Mouse (Mus musculus) hindbrain, embryonic 14.5 days (tissue): ENCODE measurements around the gene Prodh2. TPM values are rescaled to one million over a fixed set of nuclear protein-coding genes. Genes with fewer than 3 reads are reported as not detected.
"Not testable (repeated sequence)": the region's sequence is repeated elsewhere in the genome, so short reads cannot be mapped to it uniquely, and the experiment has no call there.

Source experiments
- ATAC-seq: fragments of 200-750 bp; cut with Nextera tagmentation; 2 replicates; pipeline ENCODE4 v1.8.0; 2017; ENCODE audit warnings: moderate number of reproducible peaks, mild to moderate bottlenecking, moderate TSS enrichment, moderate library complexity; ENCODE audit not compliant: low FRiP score
- DNase-seq: peaks from one replicate; pipeline ENCODE4 v3.0.0-alpha.2; 2015; ENCODE audit warnings: low spot score
- H3K27ac ChIP-seq: fragments of 300-500 bp; sonication (generic); 2 replicates; pipeline ENCODE4 v1.5.1; 2014; ENCODE audit warnings: mild to moderate bottlenecking, moderate library complexity
- H3K27me3 ChIP-seq: fragments of 300-500 bp; sonication (generic); 2 replicates; pipeline ENCODE4 v1.6.1; 2014; ENCODE audit warnings: mild to moderate bottlenecking, low read length, mixed read lengths; ENCODE audit not compliant: control insufficient read depth, insufficient read depth
- H3K36me3 ChIP-seq: fragments of 300-500 bp; sonication (generic); replicated peaks from 2 replicates; pipeline ENCODE4 v1.6.1; 2014; ENCODE audit not compliant: control insufficient read depth, insufficient read depth
- H3K4me1 ChIP-seq: fragments of 300-500 bp; sonication (generic); replicated peaks from 2 replicates; pipeline ENCODE4 v1.6.1; 2014; ENCODE audit warnings: antibody characterized with exemption, low read length, mixed read lengths; ENCODE audit not compliant: control insufficient read depth, insufficient read depth
- H3K4me2 ChIP-seq: fragments of 300-500 bp; sonication (generic); replicated peaks from 2 replicates; pipeline ENCODE4 v1.6.1; 2014; ENCODE audit warnings: mild to moderate bottlenecking, moderate library complexity
- H3K4me3 ChIP-seq: fragments of 300-500 bp; sonication (generic); replicated peaks from 2 replicates; pipeline ENCODE4 v1.5.1; 2014; ENCODE audit warnings: mild to moderate bottlenecking, low read length
- H3K9ac ChIP-seq: fragments of 300-500 bp; sonication (generic); 2 replicates; pipeline ENCODE4 v1.6.1; 2014
- H3K9me3 ChIP-seq: fragments of 300-500 bp; sonication (generic); 2 replicates; pipeline ENCODE4 v1.6.1; 2016; ENCODE audit warnings: low read length; ENCODE audit not compliant: control insufficient read depth
- WGBS: fragments of 180-500 bp; shearing (Covaris S2); extraction: QIAGEN DNeasy Blood & Tissue Kit; methylation state at CpG from one replicate; pipeline ENCODE4 v1.1.7; 2014; 5-methylcytosine and 5-hydroxymethylcytosine counted together
- polyA plus RNA-seq: library from polyadenylated mRNA; unstranded; fragments of >200 nt; fragmentation: Nextera tagmentation; extraction: Ambion mirVana; gene quantifications from 2 replicates; pipeline ENCODE4 v1.2.1, GENCODE M21; 2014

Gene Prodh2
- polyA plus RNA-seq, 1 experiment from 2014 or later, result 0.48 TPM

DNA sequence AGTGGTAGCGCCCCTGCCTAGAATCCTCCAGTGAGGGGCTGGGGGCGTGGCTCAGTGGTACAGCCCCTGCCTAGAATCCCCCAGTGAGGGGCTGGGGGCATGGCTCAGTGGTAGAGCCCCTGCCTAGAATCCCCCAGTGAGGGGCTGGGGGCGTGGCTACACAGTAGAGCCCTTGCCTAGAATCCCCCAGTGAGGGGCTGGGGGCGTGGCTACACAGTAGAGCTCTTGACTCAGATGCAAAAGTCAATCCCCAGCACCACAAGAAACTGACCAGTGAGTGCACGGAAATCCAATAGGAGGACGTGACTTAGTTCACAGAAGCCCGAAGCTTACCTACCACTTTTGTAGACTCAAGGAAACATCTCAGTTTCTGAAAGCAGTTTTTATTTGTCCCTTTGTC is 17.3 kb upstream of the Prodh2 start:
- not testable (repeated sequence) for DNase-seq, H3K9ac ChIP-seq, H3K9me3 ChIP-seq, ATAC-seq, H3K4me3 ChIP-seq, H3K27me3 ChIP-seq, H3K4me1 ChIP-seq, H3K36me3 ChIP-seq, H3K4me2 ChIP-seq, H3K27ac ChIP-seq
- WGBS, result 89% methylated on average over 7 of the region's 7 CpGs

DNA sequence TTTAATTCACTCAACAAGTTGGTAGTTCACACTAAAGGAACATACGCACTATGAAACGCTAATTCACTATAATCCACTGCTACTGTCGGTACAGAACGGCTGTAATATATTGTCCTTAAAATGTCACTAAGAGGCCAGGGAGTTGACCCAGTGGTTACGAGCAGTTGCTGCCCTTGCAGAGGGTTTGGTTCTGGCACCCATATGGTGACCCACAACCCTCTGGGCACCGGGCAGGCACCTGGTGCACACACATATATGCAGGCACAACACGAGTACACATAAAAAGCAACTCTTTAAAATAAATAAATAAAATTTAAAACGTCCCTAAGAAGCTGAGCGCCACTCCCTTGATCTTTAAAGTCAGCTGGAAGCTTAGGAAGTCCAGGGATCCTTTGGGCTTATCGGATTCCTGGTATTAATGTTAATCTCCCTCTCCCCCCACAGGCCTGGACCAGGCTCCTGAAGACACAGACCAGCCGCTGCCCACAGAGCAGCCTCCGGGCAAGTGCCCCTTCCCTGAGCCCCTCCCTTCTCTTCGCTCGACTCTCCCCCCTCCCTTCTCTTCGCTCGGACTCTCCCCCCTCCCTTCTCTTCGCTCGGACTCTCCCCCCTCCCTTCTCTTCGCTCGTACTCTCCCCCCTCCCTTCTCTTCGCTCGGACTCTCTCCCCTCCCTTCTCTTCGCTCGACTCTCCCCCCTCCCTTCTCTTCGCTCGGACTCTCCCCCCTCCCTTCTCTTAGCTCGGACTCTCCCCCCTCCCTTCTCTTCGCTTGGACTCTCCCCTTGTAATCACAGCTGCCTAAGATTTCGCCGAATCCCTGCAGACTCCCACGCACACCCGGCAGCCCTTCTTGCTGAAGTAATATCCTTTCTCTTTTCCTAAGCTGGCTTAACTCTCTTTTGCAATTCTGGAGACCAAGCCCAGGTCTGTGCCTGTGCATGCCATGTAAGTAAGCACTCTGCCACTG is 15.7 kb upstream of the Prodh2 start:
- no peaks in the 10 kb centered on the region for H3K36me3 ChIP-seq
- peak overlapping the region; percentile 29 for H3K4me3 ChIP-seq
- DNase-seq (peak; percentile 58), ATAC-seq (no peak)
- 8% methylated on average over 30 of the region's 32 CpGs for WGBS
- H3K9me3 ChIP-seq, result no peaks in the 10 kb centered on the region
- peak overlapping the region; percentile 51 for H3K9ac ChIP-seq
- no peak overlapping the region; the same call in 1 of the 2 replicates for H3K27ac ChIP-seq
- no peaks in the 10 kb centered on the region for H3K4me1 ChIP-seq
- peak overlapping the region; percentile 57 for H3K4me2 ChIP-seq
- H3K27me3 ChIP-seq, result no peaks in the 10 kb centered on the region

DNA sequence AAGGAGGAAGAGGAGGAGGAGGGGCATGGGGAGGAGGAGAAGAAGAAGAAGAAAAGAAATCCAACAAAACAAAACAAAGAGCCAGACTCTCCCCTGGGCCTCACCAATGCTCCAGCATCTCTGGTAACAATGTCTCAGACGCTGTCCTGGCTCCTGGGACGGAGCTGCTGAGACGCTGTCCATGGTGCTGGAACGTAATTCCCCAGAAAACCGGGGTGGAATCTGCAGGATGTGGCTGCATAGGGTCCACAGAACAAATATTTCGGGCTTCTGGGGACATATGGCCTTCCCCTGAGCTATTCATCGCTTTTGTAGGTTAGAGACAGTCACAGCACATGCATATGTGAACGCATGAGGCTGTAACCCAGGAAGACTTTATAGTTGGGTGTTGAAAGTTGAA is 9.2 kb upstream of the Prodh2 start:
- H3K36me3 ChIP-seq, result no peaks in the 10 kb centered on the region
- no peak overlapping the region for H3K27ac ChIP-seq
- H3K27me3 ChIP-seq, result no peaks in the 10 kb centered on the region
- H3K9ac ChIP-seq, result no peak overlapping the region
- H3K4me1 ChIP-seq, result no peaks in the 10 kb centered on the region
- H3K9me3 ChIP-seq, result no peaks in the 10 kb centered on the region
- no peak overlapping the region for H3K4me3 ChIP-seq
- DNase-seq (no peak), ATAC-seq (no peak)
- H3K4me2 ChIP-seq, result no peak overlapping the region
- 22% methylated on average over 8 of the region's 8 CpGs for WGBS

DNA sequence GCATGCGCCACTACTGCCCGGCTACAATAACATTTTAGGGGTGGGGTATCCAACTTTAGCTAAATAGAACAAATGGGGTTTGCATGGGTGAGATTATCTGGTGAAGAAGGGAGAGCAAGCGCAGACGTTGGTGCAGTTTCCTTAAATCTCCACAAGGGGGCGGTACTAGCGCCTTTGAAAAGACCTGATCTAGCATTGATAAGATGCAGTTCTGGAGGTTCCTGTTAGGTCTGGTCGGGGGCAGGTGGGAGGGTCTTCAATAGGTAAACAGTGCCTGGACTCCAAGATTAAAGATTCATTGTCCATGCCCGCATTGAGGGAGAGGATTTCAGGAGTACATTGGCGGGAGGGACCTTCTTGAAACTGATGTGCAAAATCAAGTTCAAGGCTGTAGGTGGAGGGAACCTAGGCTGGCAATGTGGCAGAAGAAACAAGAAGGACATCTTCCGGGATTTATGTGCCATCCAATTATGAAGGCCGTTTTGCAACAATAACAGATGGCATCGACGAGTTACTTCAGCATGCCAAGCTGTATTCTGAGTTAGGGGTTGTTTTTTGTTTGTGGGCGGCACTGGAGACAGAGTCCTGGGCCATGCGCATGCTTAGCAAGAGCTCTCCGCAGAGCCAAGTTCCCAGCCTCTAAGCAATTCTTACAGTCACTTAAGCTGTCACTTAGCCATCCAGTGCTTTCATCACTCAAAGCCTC is 3.0 kb upstream of the Prodh2 start:
- H3K36me3 ChIP-seq, result no peaks in the 10 kb centered on the region
- H3K27ac ChIP-seq, result no peak overlapping the region
- no peak for ATAC-seq
- H3K4me2 ChIP-seq, result no peak overlapping the region
- no peak overlapping the region for H3K4me3 ChIP-seq
- peaks cover 4% of the 10 kb centered on the region; the same call in 1 of the 2 replicates for H3K27me3 ChIP-seq
- H3K9me3 ChIP-seq, result no peaks in the 10 kb centered on the region
- WGBS, result 34% methylated on average over 16 of the region's 16 CpGs
- H3K4me1 ChIP-seq, result no peaks in the 10 kb centered on the region
- no peak overlapping the region for H3K9ac ChIP-seq
- peak; percentile 75 for DNase-seq

DNA sequence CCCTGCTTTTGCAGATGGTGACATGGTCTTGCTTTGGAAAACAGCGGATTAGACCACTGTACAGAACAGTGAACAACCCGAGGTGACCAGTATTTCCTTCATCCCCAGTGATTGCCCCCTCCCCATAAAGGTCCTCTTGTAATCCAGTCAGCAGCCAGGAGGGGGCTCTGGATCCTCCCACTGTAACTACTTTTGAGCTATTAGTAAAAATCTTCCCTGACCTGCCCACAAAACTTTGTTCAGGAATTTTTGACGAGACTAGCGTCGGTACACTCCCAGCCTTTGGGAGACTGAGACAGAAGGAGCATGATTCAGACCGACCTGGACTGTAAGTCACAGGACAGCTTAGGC is 2.5 kb upstream of the Prodh2 start:
- H3K27ac ChIP-seq, result no peak overlapping the region
- no peak overlapping the region for H3K4me2 ChIP-seq
- ATAC-seq (no peak; the same call in 1 of the 2 replicates), DNase-seq (no peak)
- H3K4me3 ChIP-seq, result no peak overlapping the region
- peaks cover 4% of the 10 kb centered on the region; the same call in 1 of the 2 replicates for H3K27me3 ChIP-seq
- no peaks in the 10 kb centered on the region for H3K9me3 ChIP-seq
- WGBS, result 25% methylated on average over 6 of the region's 6 CpGs
- no peak overlapping the region for H3K9ac ChIP-seq
- no peaks in the 10 kb centered on the region for H3K4me1 ChIP-seq
- no peaks in the 10 kb centered on the region for H3K36me3 ChIP-seq

DNA sequence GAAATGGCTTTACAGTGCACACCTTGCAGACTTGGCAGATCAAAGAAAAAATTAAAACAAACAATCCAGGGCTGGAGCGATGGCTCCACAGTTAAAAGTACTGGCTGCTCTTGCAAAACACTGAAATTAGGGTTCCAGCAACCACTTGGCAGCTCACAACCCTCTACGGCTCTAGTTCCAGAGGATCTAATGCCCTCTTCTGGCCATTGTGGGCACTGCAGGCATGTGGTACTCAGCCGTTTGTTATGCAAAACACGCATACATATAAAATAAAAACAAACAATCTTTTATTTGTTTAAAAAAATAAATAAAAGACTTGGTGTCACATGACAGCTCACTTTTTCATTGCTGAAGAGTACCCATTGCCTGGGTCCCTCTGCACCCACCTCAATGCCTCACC is 657 bp upstream of the Prodh2 start:
- no peaks in the 10 kb centered on the region for H3K4me1 ChIP-seq
- peaks cover 4% of the 10 kb centered on the region; the same call in 1 of the 2 replicates for H3K27me3 ChIP-seq
- ATAC-seq (no peak), DNase-seq (peak; percentile 82)
- WGBS, result 20% methylated on average over 4 of the region's 4 CpGs
- no peak overlapping the region for H3K9ac ChIP-seq
- H3K4me3 ChIP-seq, result no peak overlapping the region
- no peaks in the 10 kb centered on the region for H3K9me3 ChIP-seq
- no peak overlapping the region for H3K27ac ChIP-seq
- H3K4me2 ChIP-seq, result no peak overlapping the region
- no peaks in the 10 kb centered on the region for H3K36me3 ChIP-seq

DNA sequence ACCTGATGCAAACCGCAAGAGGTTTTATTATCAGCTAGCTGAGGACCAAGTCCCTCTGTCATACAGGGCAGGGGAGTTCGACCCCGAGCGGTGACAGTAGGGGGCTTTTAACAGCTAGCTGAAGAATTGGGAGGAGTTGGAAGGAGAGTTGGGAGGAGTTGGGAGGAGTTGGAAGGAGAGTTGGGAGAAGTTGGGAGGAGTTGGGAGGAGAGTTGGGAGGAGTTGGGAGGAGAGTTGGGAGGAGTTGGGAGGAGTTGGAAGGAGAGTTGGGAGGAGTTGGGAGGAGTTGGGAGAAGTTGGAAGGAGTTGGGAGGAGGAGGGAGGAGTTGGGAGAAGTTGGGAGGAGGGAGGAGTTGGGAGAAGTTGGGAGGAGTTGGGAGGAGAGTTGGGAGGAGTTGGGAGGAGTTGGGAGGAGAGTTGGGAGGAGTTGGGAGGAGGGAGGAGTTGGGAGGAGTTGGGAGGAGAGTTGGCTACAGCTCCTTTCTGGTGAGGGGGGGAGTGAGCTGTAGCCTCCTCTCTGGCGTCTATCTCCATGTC is 2.2 kb downstream of the Prodh2 start:
- H3K9ac ChIP-seq, H3K4me3 ChIP-seq, H3K9me3 ChIP-seq, H3K27ac ChIP-seq, DNase-seq, H3K27me3 ChIP-seq, ATAC-seq, H3K4me1 ChIP-seq, H3K36me3 ChIP-seq, H3K4me2 ChIP-seq: not testable (repeated sequence)
- 62% methylated on average over 4 of the region's 5 CpGs for WGBS

DNA sequence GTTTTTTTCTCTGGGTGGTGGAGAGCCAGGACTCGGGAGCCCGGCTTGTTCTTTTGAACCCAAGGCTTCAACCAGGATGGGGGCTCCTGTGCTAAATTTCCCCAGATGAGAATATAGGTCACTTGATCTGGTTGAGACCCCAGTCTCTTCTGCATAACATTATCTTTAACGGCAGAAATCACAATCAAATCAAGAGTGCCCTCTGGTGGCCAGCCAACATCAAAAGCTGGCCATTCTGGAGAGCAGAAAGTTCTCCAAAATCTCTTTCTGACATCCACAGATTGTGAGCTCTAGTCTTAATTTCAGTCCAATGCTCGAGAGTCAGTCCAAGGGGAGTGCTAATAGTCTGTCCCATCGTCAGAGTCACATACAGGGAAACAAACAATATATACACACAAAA is 7.7 kb downstream of the Prodh2 start:
- not testable (repeated sequence) for H3K4me2 ChIP-seq, H3K9me3 ChIP-seq, ATAC-seq, H3K27ac ChIP-seq, H3K4me1 ChIP-seq, H3K36me3 ChIP-seq, DNase-seq, H3K4me3 ChIP-seq, H3K9ac ChIP-seq, H3K27me3 ChIP-seq
- whole genome bisulfite sequencing, result 72% methylated on average over 5 of the region's 5 CpGs

DNA sequence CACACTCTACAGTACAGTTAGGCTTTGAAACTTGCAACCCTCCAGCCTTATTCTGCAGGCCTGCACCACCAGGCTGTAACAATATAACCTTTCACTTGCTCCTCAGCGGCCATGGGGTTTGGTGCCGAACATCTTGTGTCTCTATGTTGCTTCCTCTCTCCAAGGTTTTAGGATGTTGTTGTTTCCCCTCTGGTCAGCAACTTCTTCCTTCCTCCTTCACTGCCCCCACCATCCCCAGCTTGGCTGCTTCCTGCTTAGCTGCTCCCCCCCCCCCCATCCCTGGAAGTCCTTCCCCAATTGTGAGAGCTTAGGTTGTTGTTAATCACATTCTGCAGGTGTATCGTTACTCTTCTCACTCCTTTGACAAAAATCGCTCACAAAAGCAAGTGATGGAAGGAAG is 14.6 kb downstream of the Prodh2 start:
- H3K9me3 ChIP-seq, result no peaks in the 10 kb centered on the region
- DNase-seq, result no peak
- H3K4me2 ChIP-seq, result no peak overlapping the region
- no peak overlapping the region for H3K9ac ChIP-seq
- no peaks in the 10 kb centered on the region for H3K4me1 ChIP-seq
- no peaks in the 10 kb centered on the region for H3K36me3 ChIP-seq
- H3K27me3 ChIP-seq, result no peaks in the 10 kb centered on the region
- no peak for ATAC-seq
- no peak overlapping the region for H3K27ac ChIP-seq
- WGBS, result 76% methylated on average over 4 of the region's 4 CpGs
- no peak overlapping the region for H3K4me3 ChIP-seq
